Mouse (Mus musculus): Measurements from ENCODE around the gene Ucn2. TPM values are rescaled to one million over a fixed set of nuclear protein-coding genes. Genes with fewer than 3 reads are reported as not detected.

Ucn2 gene
- polyA plus RNA-seq, 1 experiment from 2014 or later: not detected

DNA sequence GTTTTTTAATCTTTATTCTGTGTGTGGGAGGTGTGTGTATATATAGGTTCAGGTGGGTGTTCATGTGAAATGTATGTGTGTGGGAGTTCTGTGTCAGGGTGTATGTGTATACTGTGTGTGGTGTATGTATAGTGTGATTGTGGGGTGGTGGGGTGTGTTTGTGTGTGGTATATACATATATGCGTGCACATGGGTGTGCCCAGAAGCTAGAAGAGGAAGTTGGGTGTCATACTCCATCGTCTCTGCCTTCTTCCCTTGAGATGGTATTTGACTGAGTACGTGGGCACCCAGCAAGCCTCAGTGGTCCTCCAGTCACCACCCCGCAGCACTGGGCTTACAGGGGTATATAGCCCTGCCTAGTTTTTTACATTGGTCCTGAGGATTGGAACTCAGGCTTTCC is 35.6 kb downstream of the Ucn2 start:
- Histone ChIP-seq H3K4me3 (no peak overlapping the region), H3K27me3 (replicated peaks; ENCODE audit: low read depth, poor library complexity, severe bottlenecking) (no peaks in the 10 kb centered on the region), H3K4me1 (no peaks in the 10 kb centered on the region), H3K27ac (replicated peaks) (no peak overlapping the region), H3K9me3 (no peaks in the 10 kb centered on the region), H3K36me3 (replicated peaks) (0 out of 2 replicates have a peak, but pooled peaks cover 3% of the 10 kb centered on the region)
- WGBS: 89% methylated on average over 4 of the region's 4 CpGs
- no peak for DNase-seq (ENCODE audit: low spot score)

DNA sequence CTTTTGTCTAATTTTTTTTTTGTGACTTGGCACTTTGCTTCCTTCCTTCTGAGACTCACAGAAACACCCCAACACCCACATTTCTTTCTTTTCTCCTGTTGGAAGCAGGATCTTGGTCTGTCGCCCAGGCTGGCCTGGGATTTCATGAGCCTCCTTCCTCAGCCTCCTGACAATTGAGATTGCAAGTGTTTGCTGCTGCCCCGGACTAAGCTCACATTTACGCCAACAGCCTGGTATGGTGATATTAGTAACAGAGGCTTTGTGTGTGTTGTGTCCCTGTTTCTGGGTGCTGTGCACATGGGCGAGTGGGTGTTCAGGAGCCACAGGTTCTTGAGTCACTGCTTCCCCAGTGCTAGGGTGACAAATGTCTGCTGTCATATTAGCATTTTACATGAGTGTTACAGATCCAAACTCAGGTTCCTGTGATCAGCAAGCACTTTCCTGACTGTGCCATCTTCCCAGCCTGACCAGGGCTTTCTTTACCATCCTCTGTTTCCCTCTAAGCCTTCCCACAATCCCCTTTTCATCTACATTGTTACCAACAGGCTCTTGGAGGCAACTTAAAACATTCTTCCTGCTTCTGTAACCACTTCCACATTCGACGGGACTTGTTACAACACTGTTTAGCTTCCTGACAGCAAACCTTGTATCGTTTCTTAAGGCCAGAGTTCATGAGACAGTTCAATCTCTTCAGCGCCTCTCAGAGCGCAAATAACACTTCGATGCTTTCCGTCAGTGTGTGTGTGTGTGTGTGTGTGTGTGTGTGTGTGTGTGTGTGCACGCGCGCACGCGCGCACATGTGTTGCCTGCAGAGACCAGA is 37.3 kb downstream of the Ucn2 start:
- WGBS: 90% methylated on average over 17 of the region's 17 CpGs
- Histone ChIP-seq H3K9me3 (no peaks in the 10 kb centered on the region), H3K27me3 (replicated peaks; ENCODE audit: low read depth, poor library complexity, severe bottlenecking) (no peaks in the 10 kb centered on the region), H3K27ac (replicated peaks) (no peak overlapping the region), H3K4me1 (no peaks in the 10 kb centered on the region), H3K4me3 (no peak overlapping the region), H3K36me3 (replicated peaks) (0 out of 2 replicates have a peak, but pooled peaks cover 3% of the 10 kb centered on the region)
- DNase-seq (ENCODE audit: low spot score): no peak

DNA sequence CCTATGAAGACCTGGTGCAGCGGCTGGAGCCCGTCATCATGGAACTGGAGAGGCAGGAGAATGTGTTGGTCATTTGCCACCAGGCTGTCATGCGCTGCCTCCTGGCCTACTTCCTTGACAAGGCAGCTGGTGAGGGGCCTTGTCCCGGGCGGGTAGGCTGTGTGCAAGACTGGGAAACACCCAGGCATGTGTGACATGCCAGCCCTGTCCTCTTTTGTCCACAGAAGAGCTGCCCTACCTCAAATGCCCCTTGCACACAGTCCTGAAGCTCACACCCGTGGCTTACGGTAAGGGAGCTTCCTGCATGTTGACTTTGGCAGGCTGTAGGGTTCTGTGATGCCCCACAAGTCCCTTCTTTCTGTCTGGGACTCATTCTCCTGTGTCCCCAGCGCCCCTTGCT is 41.7 kb downstream of the Ucn2 start:
- peaks cover 3% of the 10 kb centered on the region; the same call in 1 of the 2 replicates for H3K36me3 ChIP-seq (replicated peaks)
- no peaks in the 10 kb centered on the region for H3K9me3 ChIP-seq
- no peaks in the 10 kb centered on the region for H3K27me3 ChIP-seq (replicated peaks; ENCODE audit: low read depth, poor library complexity, severe bottlenecking)
- no peak overlapping the region for H3K4me3 ChIP-seq
- DNase-seq (ENCODE audit: low spot score): no peak
- H3K27ac ChIP-seq (replicated peaks): no peak overlapping the region
- H3K4me1 ChIP-seq: no peaks in the 10 kb centered on the region
- 85% methylated on average over 8 of the region's 8 CpGs for WGBS

DNA sequence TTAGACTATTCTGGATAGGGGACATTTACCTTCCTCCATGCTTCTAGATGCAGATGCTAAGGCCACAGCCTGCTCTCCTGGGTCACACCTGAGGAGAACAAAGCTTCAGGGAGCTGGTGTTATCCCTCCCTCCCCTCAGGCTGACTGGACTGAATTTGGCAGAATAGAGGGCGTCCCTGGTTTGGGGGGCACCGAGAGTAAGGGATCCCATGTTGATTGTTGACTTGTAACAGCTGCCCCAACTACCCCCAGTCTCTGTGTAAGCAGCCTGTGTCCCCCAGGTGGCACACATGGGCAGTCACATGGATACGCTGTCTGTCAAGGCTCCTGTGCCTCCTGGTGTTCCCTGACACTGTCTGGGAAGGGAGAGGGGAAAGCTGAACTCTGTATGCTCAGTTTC is 42.6 kb downstream of the Ucn2 start:
- Histone ChIP-seq H3K27me3 (replicated peaks; ENCODE audit: low read depth, poor library complexity, severe bottlenecking) (no peaks in the 10 kb centered on the region), H3K27ac (replicated peaks) (no peak overlapping the region), H3K4me1 (no peaks in the 10 kb centered on the region), H3K4me3 (no peak overlapping the region), H3K36me3 (replicated peaks) (peaks cover 3% of the 10 kb centered on the region; the same call in 1 of the 2 replicates), H3K9me3 (no peaks in the 10 kb centered on the region)
- DNase-seq (ENCODE audit: low spot score): no peak
- 75% methylated on average over 3 of the region's 3 CpGs for WGBS

DNA sequence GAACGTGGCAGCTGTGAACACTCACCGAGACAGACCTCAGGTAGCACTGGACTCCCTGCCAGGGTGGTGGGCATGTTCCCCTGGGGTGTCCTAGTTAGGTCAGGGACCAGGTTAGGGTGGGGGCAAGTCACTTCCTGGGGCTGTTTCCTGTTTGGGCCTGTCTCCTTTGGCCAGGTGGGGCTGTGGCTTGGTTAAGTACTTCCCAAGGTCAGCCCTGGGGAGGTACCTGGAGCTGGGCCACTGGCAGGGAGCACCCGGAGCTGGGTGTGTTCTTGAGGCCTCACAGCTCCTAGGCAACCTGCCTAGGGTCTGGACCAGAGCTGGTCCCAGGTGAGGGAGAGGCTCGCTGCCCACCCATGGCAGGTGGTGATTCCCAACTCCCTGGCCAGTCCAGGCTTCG is 43.1 kb downstream of the Ucn2 start:
- H3K4me3 ChIP-seq: no peak overlapping the region
- H3K9me3 ChIP-seq: no peaks in the 10 kb centered on the region
- H3K36me3 ChIP-seq (replicated peaks): peaks cover 3% of the 10 kb centered on the region; the same call in 1 of the 2 replicates
- H3K27me3 ChIP-seq (replicated peaks; ENCODE audit: low read depth, poor library complexity, severe bottlenecking): no peaks in the 10 kb centered on the region
- H3K4me1 ChIP-seq: no peaks in the 10 kb centered on the region
- no peak for DNase-seq (ENCODE audit: low spot score)
- WGBS: 82% methylated on average over 5 of the region's 5 CpGs
- no peak overlapping the region for H3K27ac ChIP-seq (replicated peaks)

DNA sequence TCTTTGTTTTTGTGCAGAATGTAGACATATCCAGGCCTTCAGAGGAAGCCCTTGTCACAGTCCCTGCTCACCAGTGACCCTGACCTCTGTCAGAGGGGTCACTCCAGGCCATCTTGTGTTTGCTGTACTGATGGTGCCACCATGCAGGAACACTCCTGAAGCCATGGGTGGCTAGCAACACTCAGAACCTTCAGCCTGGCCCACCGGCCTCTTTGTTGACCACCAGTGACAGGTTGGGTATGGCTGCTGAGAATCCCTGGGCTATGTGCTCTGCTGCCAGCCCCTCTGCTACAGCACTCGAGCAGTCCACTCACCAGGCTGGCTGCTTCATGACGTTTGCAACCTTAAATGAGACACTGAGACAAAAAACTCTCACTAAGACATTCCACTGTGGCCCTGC is 44.5 kb downstream of the Ucn2 start:
- Histone ChIP-seq H3K4me1 (no peaks in the 10 kb centered on the region), H3K36me3 (replicated peaks) (no peaks in the 10 kb centered on the region; the same call in 1 of the 2 replicates), H3K27ac (replicated peaks) (no peak overlapping the region), H3K4me3 (no peak overlapping the region), H3K9me3 (no peaks in the 10 kb centered on the region), H3K27me3 (replicated peaks; ENCODE audit: low read depth, poor library complexity, severe bottlenecking) (no peaks in the 10 kb centered on the region)
- 73% methylated on average over 3 of the region's 3 CpGs for WGBS
- no peak for DNase-seq (ENCODE audit: low spot score)

DNA sequence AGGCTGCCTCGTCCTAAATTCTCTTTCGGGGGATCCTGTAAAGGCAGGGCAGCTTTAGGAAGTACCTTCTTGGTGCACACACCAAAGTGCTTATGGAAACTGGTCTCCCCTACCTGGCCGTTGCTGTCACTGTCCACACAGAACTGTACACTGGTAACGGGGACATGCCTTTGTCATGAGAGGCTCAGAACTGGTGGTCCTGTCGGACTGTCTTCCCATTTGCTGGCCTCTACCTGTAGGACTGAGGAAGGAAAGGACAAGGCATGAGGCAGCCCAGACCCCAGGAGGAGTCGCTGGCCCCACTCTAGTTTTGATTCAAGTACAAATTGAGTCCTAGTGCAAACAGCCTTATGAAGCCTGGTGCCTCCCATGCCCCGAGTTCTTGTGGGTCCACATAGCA is 45.2 kb downstream of the Ucn2 start:
- DNase-seq (ENCODE audit: low spot score): no peak
- Histone ChIP-seq H3K9me3 (no peaks in the 10 kb centered on the region), H3K36me3 (replicated peaks) (no peaks in the 10 kb centered on the region; the same call in 1 of the 2 replicates), H3K4me3 (no peak overlapping the region), H3K27ac (replicated peaks) (no peak overlapping the region), H3K27me3 (replicated peaks; ENCODE audit: low read depth, poor library complexity, severe bottlenecking) (no peaks in the 10 kb centered on the region), H3K4me1 (no peaks in the 10 kb centered on the region)
- WGBS: 92% methylated on average over 7 of the region's 7 CpGs

DNA sequence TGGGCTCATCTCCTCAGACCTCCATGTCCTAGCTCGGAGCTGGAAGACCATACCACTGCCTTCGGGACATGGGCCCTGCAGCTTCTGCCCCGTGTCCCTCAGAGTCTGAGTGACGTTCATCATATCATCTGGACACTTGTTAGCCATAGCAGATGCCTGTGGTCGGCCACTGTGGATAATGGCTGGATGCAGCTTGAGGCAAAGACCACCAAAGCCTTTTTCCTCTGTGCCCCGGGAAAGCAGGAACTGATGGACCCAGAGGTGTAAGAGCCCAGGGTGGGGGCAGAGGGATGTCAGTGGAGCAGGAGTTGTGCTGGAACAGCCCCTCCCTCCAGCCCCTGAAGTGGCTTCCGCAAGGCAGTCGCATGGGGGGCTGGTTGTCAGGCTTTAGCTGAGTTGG is 45.9 kb downstream of the Ucn2 start:
- H3K27ac ChIP-seq (replicated peaks): no peak overlapping the region
- WGBS: 86% methylated on average over 8 of the region's 8 CpGs

DNA sequence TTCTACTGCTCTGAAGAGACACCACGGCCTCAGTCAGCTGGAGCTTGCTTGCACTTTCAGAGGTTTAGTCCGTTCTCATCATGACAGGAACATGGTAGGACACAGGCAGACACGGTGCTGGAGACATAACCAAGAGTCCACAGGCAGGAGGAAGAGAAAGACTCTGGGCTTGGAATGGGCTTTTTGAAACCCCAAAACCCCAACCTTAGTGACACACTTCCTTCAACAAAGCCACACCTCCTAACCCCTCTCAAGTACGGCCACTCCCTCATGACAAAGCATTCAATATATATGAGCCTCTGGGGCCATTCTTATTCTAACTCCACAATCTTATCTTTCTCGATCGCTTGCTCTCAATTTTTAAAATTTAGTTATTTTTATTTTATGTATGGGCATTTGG is 46.6 kb downstream of the Ucn2 start:
- Histone ChIP-seq H3K36me3 (replicated peaks) (no peaks in the 10 kb centered on the region; the same call in 1 of the 2 replicates), H3K4me1 (no peaks in the 10 kb centered on the region), H3K4me3 (no peak overlapping the region), H3K27me3 (replicated peaks; ENCODE audit: low read depth, poor library complexity, severe bottlenecking) (no peaks in the 10 kb centered on the region), H3K27ac (replicated peaks) (no peak overlapping the region), H3K9me3 (no peaks in the 10 kb centered on the region)
- no peak for DNase-seq (ENCODE audit: low spot score)
- WGBS: 79% methylated on average over 6 of the region's 6 CpGs

More for the DNA sequence above, 45.9 kb downstream of the Ucn2 start:
- Histone ChIP-seq H3K27me3 (replicated peaks; ENCODE audit: low read depth, poor library complexity, severe bottlenecking) (no peaks in the 10 kb centered on the region), H3K4me3 (no peak overlapping the region), H3K36me3 (replicated peaks) (no peaks in the 10 kb centered on the region; the same call in 1 of the 2 replicates), H3K9me3 (no peaks in the 10 kb centered on the region), H3K4me1 (no peaks in the 10 kb centered on the region)
- DNase-seq (ENCODE audit: low spot score): no peak

MicroRNA genes within 50 kb of the gene (microRNA counts, 519-probe panel; counts per million panel counts)
- 188 counts per million, percentile 57 among the panel's probes with 10 or more counts for microRNA mmu-miR-711

Small RNA genes lying within 50 kb of the gene (microRNA-seq; reads per million reads assigned to microRNA genes)
- gene Mir711: not detected

Other genes with a start within 250 kb of the Ucn2 start
- gene Ip6k2, start 202.2 kb upstream of the Ucn2 start, polyA plus RNA-seq (2016; fragmentation: Nextera tagmentation; extraction: Ambion mirVana): 94.0 and 103 TPM in 2 replicates
- 14.8 and 15.0 TPM in 2 replicates for gene Nckipsd, start 177.6 kb upstream of the Ucn2 start, polyA plus RNA-seq (2016; fragmentation: Nextera tagmentation; extraction: Ambion mirVana)
- 1.6 and 1.7 TPM in 2 replicates for gene Celsr3, start 159.7 kb upstream of the Ucn2 start, polyA plus RNA-seq (2016; fragmentation: Nextera tagmentation; extraction: Ambion mirVana)
- 13.3 and 14.0 TPM in 2 replicates for gene Slc26a6, start 132.7 kb upstream of the Ucn2 start, polyA plus RNA-seq (2016; fragmentation: Nextera tagmentation; extraction: Ambion mirVana)
- not detected in 2 replicates for gene Tmem89, start 71.4 kb upstream of the Ucn2 start, polyA plus RNA-seq (2016; fragmentation: Nextera tagmentation; extraction: Ambion mirVana)
- gene Uqcrc1, start 49.4 kb upstream of the Ucn2 start, polyA plus RNA-seq (2016; fragmentation: Nextera tagmentation; extraction: Ambion mirVana): 488 and 506 TPM in 2 replicates
- 1.1 and 2.0 TPM in 2 replicates for gene Col7a1, start 32.4 kb upstream of the Ucn2 start, polyA plus RNA-seq (2016; fragmentation: Nextera tagmentation; extraction: Ambion mirVana)
- 10.0 and 12.2 TPM in 2 replicates for gene Pfkfb4, start 5.8 kb downstream of the Ucn2 start, polyA plus RNA-seq (2016; fragmentation: Nextera tagmentation; extraction: Ambion mirVana)
- 38.4 and 42.0 TPM in 2 replicates for gene Shisa5, start 52.6 kb downstream of the Ucn2 start, polyA plus RNA-seq (2016; fragmentation: Nextera tagmentation; extraction: Ambion mirVana)
- 8.4 and 10.3 TPM in 2 replicates for gene Trex1, start 73.7 kb downstream of the Ucn2 start, polyA plus RNA-seq (2016; fragmentation: Nextera tagmentation; extraction: Ambion mirVana)
- 35.9 and 36.7 TPM in 2 replicates for gene Atrip, start 88.1 kb downstream of the Ucn2 start, polyA plus RNA-seq (2016; fragmentation: Nextera tagmentation; extraction: Ambion mirVana)
- 11.8 and 13.3 TPM in 2 replicates for gene Ccdc51, start 96.5 kb downstream of the Ucn2 start, polyA plus RNA-seq (2016; fragmentation: Nextera tagmentation; extraction: Ambion mirVana)
- 784 and 812 TPM in 2 replicates for gene Tma7, start 96.6 kb downstream of the Ucn2 start, polyA plus RNA-seq (2016; fragmentation: Nextera tagmentation; extraction: Ambion mirVana)
- 24.8 and 28.6 TPM in 2 replicates for gene Plxnb1, start 109.4 kb downstream of the Ucn2 start, polyA plus RNA-seq (2016; fragmentation: Nextera tagmentation; extraction: Ambion mirVana)
- not detected in 2 replicates for gene Fbxw21, start 176.0 kb downstream of the Ucn2 start, polyA plus RNA-seq (2016; fragmentation: Nextera tagmentation; extraction: Ambion mirVana)
- not detected in 2 replicates for gene Fbxw13, start 210.0 kb downstream of the Ucn2 start, polyA plus RNA-seq (2016; fragmentation: Nextera tagmentation; extraction: Ambion mirVana)
- not detected in 2 replicates for gene Fbxw20, start 248.7 kb downstream of the Ucn2 start, polyA plus RNA-seq (2016; fragmentation: Nextera tagmentation; extraction: Ambion mirVana)

Data from embryonic facial prominence, embryonic 10.5 days (tissue).